Mouse (Mus musculus): ENCODE results near the gene Mtg2. TPM values are rescaled to one million over a fixed set of nuclear protein-coding genes. Genes with fewer than 3 reads are reported as not detected.
A peak's percentile ranks its signal among the peaks of the same experiment; 100 is the strongest.

The Mtg2 gene
- polyA plus RNA-seq, 1 experiment from 2014 or later: 34.2 TPM

DNA sequence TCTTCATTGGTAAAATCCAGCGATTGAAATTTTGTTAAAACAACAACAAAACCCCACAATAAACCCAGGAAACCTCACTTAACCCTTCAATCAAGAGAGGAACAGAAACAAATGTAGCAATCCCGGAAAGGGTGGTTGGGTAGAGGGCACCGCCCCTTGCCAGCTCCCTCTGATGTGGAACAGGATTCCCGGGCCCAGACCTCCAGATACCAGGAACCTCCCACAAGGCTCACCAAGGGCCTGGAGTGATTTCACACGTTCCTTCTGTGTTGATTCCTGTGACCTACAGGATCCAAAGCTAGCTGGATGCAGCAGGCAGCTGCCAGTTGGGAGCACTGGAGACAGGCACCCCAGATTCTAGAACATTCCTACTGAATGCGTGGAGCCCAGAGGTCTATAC, 30.0 kb upstream of the Mtg2 start:
- 0 out of 2 replicates have a peak overlapping the region, but pooled peaks have one; percentile 86 for H3K9ac ChIP-seq
- H3K27me3 ChIP-seq: no peaks in the 10 kb centered on the region
- no peak for ATAC-seq
- 68% methylated on average over 6 of the region's 6 CpGs for WGBS
- no peak overlapping the region for H3K27ac ChIP-seq
- peak overlapping the region; percentile 87 for H3K4me2 ChIP-seq
- H3K36me3 ChIP-seq (ENCODE audit: poor library complexity, severe bottlenecking): peaks cover 38% of the 10 kb centered on the region
- H3K9me3 ChIP-seq (replicated peaks): no peaks in the 10 kb centered on the region
- H3K4me3 ChIP-seq: peak overlapping the region; percentile 73
- H3K4me1 ChIP-seq: peaks cover 43% of the 10 kb centered on the region

- H3K36me3 ChIP-seq (ENCODE audit: poor library complexity, severe bottlenecking): peaks cover 34% of the 10 kb centered on the region
- H3K4me2 ChIP-seq: peak overlapping the region; percentile 87
- ATAC-seq: peak; percentile 60
- under 1% methylated on average over 66 of the region's 66 CpGs for WGBS
- peaks cover 43% of the 10 kb centered on the region for H3K4me1 ChIP-seq
- peak overlapping the region; percentile 93 for H3K27ac ChIP-seq
- H3K4me3 ChIP-seq: peak overlapping the region; percentile 73
- H3K9ac ChIP-seq: peak overlapping the region; percentile 86
- no peaks in the 10 kb centered on the region for H3K27me3 ChIP-seq
- no peaks in the 10 kb centered on the region for H3K9me3 ChIP-seq (replicated peaks)
These were observed 28.7 kb upstream of the Mtg2 start for GRCm38 (mm10) chr2:180041577-180042255.

- Histone ChIP-seq H3K27ac (peak within 1 kb of the TSS; percentile 93), H3K4me1 (peaks cover 43% of the 10 kb centered on the region), H3K9me3 (replicated peaks) (no peaks in the 10 kb centered on the region), H3K4me2 (peak within 1 kb of the TSS; percentile 87), H3K9ac (peak within 1 kb of the TSS; percentile 86), H3K4me3 (peak within 1 kb of the TSS; percentile 73), H3K27me3 (no peaks in the 10 kb centered on the region), H3K36me3 (ENCODE audit: poor library complexity, severe bottlenecking) (peaks cover 31% of the 10 kb centered on the region)
- 1% methylated on average over 71 of the region's 78 CpGs for WGBS
- ATAC-seq: peak; percentile 95
These were observed 28.0 kb upstream of the Mtg2 start, which contains the start of the genes Psma7 and Ss18l1 for GRCm38 (mm10) chr2:180042256-180042857. Gene Psma7, minus strand, starts transcription at chr2:180042433. Gene Ss18l1, plus strand, starts transcription at chr2:180042509.

- Histone ChIP-seq H3K4me1 (peaks cover 43% of the 10 kb centered on the region), H3K27me3 (no peaks in the 10 kb centered on the region)
These were observed 27.4 kb upstream of the Mtg2 start for GRCm38 (mm10) chr2:180042858-180043515.

DNA sequence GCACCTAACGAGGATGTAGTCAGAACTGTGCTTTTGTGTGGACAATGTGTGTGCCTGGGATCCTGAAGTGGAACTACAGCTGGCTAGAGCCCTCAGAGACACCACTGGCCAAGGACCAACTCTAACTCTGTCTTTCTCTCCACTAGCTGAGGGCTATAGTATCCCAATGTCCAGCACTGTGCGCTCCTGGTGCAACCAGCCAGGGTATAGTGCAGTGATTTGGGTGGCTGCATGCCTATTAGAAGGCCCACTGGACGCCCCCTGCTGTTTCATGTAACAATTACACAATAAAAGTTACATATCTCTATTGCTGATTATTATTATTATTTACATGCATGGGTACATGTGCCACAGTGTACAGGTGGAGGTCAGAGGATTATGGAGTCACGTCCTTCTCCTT, 25.1 kb upstream of the Mtg2 start:
- Histone ChIP-seq H3K4me1 (peaks cover 34% of the 10 kb centered on the region), H3K9ac (no peak overlapping the region), H3K36me3 (ENCODE audit: poor library complexity, severe bottlenecking) (peaks cover 14% of the 10 kb centered on the region), H3K27ac (no peak overlapping the region), H3K9me3 (replicated peaks) (no peaks in the 10 kb centered on the region), H3K4me2 (no peak overlapping the region), H3K4me3 (no peak overlapping the region), H3K27me3 (no peaks in the 10 kb centered on the region)
- WGBS: 58% methylated on average over 4 of the region's 4 CpGs
- ATAC-seq: no peak

More at GRCm38 (mm10) chr2:180042858-180043515, 27.4 kb upstream of the Mtg2 start:
- H3K36me3 ChIP-seq (ENCODE audit: poor library complexity, severe bottlenecking): peaks cover 27% of the 10 kb centered on the region
- peak overlapping the region; percentile 87 for H3K4me2 ChIP-seq
- peak; percentile 66 for ATAC-seq
- peak overlapping the region; percentile 86 for H3K9ac ChIP-seq
- no peaks in the 10 kb centered on the region for H3K9me3 ChIP-seq (replicated peaks)
- H3K27ac ChIP-seq: peak overlapping the region; percentile 93
- WGBS: under 1% methylated on average over 63 of the region's 66 CpGs
- peak overlapping the region; percentile 73 for H3K4me3 ChIP-seq

DNA sequence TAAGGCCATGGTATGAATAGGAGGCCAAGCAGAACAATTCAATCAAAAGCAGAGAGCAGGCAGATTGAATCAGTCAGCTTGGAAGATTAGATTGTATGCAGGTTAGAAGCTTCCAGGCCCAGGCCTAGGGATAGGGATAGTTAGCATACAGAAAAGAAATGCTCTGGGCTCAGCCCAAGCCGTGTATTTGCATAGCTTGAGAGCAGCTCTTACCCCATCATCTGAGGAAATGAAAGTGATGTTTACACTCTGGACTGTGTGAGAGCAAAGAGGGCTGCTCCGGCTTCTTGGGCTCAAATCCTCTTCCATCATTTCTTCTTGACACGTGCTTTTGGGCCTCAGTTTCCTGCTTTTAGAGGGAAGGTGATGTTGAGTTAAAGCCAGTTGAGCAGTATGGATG, 22.8 kb upstream of the Mtg2 start:
- no peaks in the 10 kb centered on the region for H3K27me3 ChIP-seq
- ATAC-seq: no peak
- WGBS: 89% methylated on average over 3 of the region's 3 CpGs
- peaks cover 17% of the 10 kb centered on the region for H3K36me3 ChIP-seq (ENCODE audit: poor library complexity, severe bottlenecking)
- no peak overlapping the region for H3K4me2 ChIP-seq
- no peak overlapping the region for H3K4me3 ChIP-seq
- H3K27ac ChIP-seq: no peak overlapping the region
- H3K9me3 ChIP-seq (replicated peaks): no peaks in the 10 kb centered on the region
- no peak overlapping the region for H3K9ac ChIP-seq
- peaks cover 23% of the 10 kb centered on the region for H3K4me1 ChIP-seq

- H3K4me1 ChIP-seq: peaks cover 23% of the 10 kb centered on the region
- no peak overlapping the region for H3K9ac ChIP-seq
- H3K9me3 ChIP-seq (replicated peaks): no peaks in the 10 kb centered on the region
- no peak overlapping the region for H3K4me2 ChIP-seq
- ATAC-seq: no peak
- no peak overlapping the region for H3K4me3 ChIP-seq
- 94% methylated on average over 18 of the region's 18 CpGs for WGBS
- no peak overlapping the region for H3K27ac ChIP-seq
- peaks cover 23% of the 10 kb centered on the region for H3K36me3 ChIP-seq (ENCODE audit: poor library complexity, severe bottlenecking)
- H3K27me3 ChIP-seq: no peaks in the 10 kb centered on the region
These were observed 22.3 kb upstream of the Mtg2 start for GRCm38 (mm10) chr2:180047980-180048635.

- Histone ChIP-seq H3K27ac (no peak overlapping the region), H3K4me1 (no peaks in the 10 kb centered on the region), H3K4me2 (no peak overlapping the region), H3K4me3 (no peak overlapping the region), H3K9ac (no peak overlapping the region), H3K27me3 (no peaks in the 10 kb centered on the region), H3K36me3 (ENCODE audit: poor library complexity, severe bottlenecking) (peaks cover 49% of the 10 kb centered on the region), H3K9me3 (replicated peaks) (no peaks in the 10 kb centered on the region)
- peak; percentile 56 for ATAC-seq
- 21% methylated on average over 5 of the region's 5 CpGs for WGBS
These were observed 19.4 kb upstream of the Mtg2 start for GRCm38 (mm10) chr2:180050986-180051385.

DNA sequence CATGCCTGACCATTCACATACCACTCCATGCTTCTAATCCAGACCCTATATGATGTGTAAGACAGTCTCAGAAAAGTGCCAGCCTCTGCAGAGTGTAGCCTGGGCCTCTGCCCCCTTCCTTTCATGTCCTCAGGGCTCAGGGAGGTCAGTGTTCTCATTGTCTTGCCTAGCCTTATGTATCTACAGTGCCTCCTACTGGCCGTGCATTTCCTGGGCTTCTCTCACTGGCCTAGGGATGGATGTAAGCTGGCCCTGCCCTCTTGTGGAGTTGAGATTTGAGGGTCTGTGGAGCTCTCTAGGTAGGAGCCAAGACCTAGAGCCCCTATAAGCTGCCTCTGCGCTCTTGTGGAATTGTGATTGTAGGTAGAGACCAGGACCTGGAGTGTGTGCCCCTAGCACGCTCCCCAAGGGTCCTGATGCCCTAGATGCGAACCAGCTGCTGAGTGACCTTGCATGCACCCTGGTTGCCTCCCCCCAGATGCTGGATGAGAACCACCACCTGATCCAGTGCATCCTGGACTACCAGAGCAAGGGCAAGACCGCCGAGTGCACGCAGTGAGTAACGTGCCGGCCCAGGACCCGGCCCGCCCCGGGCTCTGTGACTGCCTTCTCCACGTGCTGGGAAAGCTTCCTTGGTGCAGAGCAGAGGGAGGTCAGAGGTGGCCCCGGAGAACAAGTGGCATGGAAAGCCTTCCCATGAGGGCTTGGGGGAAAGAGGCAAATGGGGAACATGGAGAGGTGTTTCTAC, 18.2 kb upstream of the Mtg2 start:
- H3K27ac ChIP-seq: no peak overlapping the region
- H3K4me3 ChIP-seq: no peak overlapping the region
- ATAC-seq: 0 out of 2 replicates have a peak, but pooled peaks have one; percentile 9
- no peaks in the 10 kb centered on the region for H3K9me3 ChIP-seq (replicated peaks)
- H3K36me3 ChIP-seq (ENCODE audit: poor library complexity, severe bottlenecking): peaks cover 50% of the 10 kb centered on the region
- H3K4me1 ChIP-seq: no peaks in the 10 kb centered on the region
- H3K9ac ChIP-seq: no peak overlapping the region
- H3K27me3 ChIP-seq: no peaks in the 10 kb centered on the region
- WGBS: 92% methylated on average over 14 of the region's 14 CpGs
- no peak overlapping the region for H3K4me2 ChIP-seq

DNA sequence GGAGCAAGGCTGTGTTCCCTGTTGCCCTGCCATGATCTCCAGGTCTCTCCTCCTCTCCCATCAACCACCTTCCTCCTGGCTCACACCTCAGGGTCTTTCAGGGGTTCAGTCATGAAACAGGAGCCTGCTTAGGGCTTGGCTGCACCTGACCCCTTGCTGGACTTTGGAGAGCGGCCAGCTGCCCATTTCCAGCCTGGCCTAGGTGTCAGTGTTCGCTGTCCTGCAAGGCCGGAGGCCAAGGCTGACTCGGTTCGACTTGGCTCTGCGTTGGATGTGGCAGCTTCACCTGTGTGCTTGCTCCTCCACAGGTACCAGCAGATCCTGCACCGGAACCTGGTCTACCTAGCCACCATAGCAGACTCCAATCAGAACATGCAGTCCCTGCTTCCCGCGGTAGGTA, 17.4 kb upstream of the Mtg2 start:
- no peaks in the 10 kb centered on the region for H3K27me3 ChIP-seq
- H3K4me2 ChIP-seq: no peak overlapping the region
- H3K36me3 ChIP-seq (ENCODE audit: poor library complexity, severe bottlenecking): peaks cover 56% of the 10 kb centered on the region
- H3K4me3 ChIP-seq: no peak overlapping the region
- ATAC-seq: no peak
- WGBS: 97% methylated on average over 9 of the region's 9 CpGs
- no peak overlapping the region for H3K9ac ChIP-seq
- no peaks in the 10 kb centered on the region for H3K9me3 ChIP-seq (replicated peaks)
- no peak overlapping the region for H3K27ac ChIP-seq
- no peaks in the 10 kb centered on the region for H3K4me1 ChIP-seq

GRCm38 (mm10) chr2:180063338-180064131, 6.9 kb upstream of the Mtg2 start:
- H3K4me1 ChIP-seq: no peaks in the 10 kb centered on the region
- H3K4me2 ChIP-seq: no peak overlapping the region
- H3K27me3 ChIP-seq: no peaks in the 10 kb centered on the region
- no peak overlapping the region for H3K4me3 ChIP-seq
- no peaks in the 10 kb centered on the region for H3K9me3 ChIP-seq (replicated peaks)
- no peak overlapping the region for H3K9ac ChIP-seq
- no peak for ATAC-seq
- H3K27ac ChIP-seq: no peak overlapping the region
- 95% methylated on average over 11 of the region's 11 CpGs for WGBS
- peaks cover 86% of the 10 kb centered on the region for H3K36me3 ChIP-seq (ENCODE audit: poor library complexity, severe bottlenecking)

Data from forebrain, embryonic 13.5 days (tissue).